ENCODE assay signal across 10 mouse cellular contexts in genomic region chr10:8801719-8802347, GRCm38 (mm10).
DNase-seq lines count a peak whose midpoint lies in the region; ATAC-seq and TF ChIP-seq lines count a peak whose summit lies in the region.
"Had no signal": no experiment of that assay in that cellular context is flagged by ENCODE, and none has a peak within 500 bp of the region (broad histone marks: within the 10 kb centered on the region; RNA-seq: fewer than 3 reads in every experiment).

No protein-coding gene starts in this region.

- H3K9ac ChIP-seq in forebrain, embryonic 11.5 days (ENCODE audit: low read length), result no peak overlapping the region
- no peak overlapping the region for H3K9ac ChIP-seq in liver, embryonic 11.5 days (ENCODE audit: low read depth, low read length)
- no peak overlapping the region for H3K9ac ChIP-seq in liver, embryonic 13.5 days

- peak overlapping the region; percentile 75; the same call in 1 of the 2 replicates for H3K27ac ChIP-seq in forebrain, embryonic 10.5 days
- H3K27ac ChIP-seq in forebrain, embryonic 11.5 days (ENCODE audit: low read depth, low read length), result no peak overlapping the region
- H3K27ac ChIP-seq in liver, embryonic 11.5 days (ENCODE audit: low read depth, low read length), result no peak overlapping the region
- H3K27ac ChIP-seq in liver, embryonic 13.5 days, result no peak overlapping the region
- peak overlapping the region; percentile 25; the same call in 1 of the 2 replicates for H3K27ac ChIP-seq in olfactory bulb, adult 2 months (ENCODE audit: insufficient read depth, low read depth, low read length)

- no peaks in the 10 kb centered on the region for H3K27me3 ChIP-seq in forebrain, embryonic 10.5 days (ENCODE audit: poor library complexity, severe bottlenecking)
- H3K27me3 ChIP-seq in forebrain, embryonic 11.5 days (ENCODE audit: control insufficient read depth, insufficient read depth, low read length), result no peaks in the 10 kb centered on the region
- H3K27me3 ChIP-seq in liver, embryonic 11.5 days (replicated peaks; ENCODE audit: control insufficient read depth, insufficient read depth, low read length), result no peaks in the 10 kb centered on the region
- H3K27me3 ChIP-seq in liver, embryonic 13.5 days, result no peaks in the 10 kb centered on the region

- no peak for TF ChIP-seq POLR2A in olfactory bulb, adult 2 months (IDR thresholded peaks at IDR 0.05; ENCODE audit: insufficient read depth, low read depth, low read length)

- TF ChIP-seq CTCF in olfactory bulb, adult 2 months (IDR thresholded peaks at IDR 0.05; ENCODE audit: insufficient read depth, low read depth, low read length), result no peak

- peaks cover 37% of the 10 kb centered on the region for H3K4me1 ChIP-seq in forebrain, embryonic 10.5 days
- H3K4me1 ChIP-seq in forebrain, embryonic 11.5 days (replicated peaks; ENCODE audit: control insufficient read depth, insufficient read depth, low read length), result peaks cover 10% of the 10 kb centered on the region; the same call in 1 of the 2 replicates
- peaks cover 19% of the 10 kb centered on the region for H3K4me1 ChIP-seq in liver, embryonic 11.5 days (replicated peaks; ENCODE audit: control insufficient read depth, insufficient read depth, low read length)
- peaks cover 31% of the 10 kb centered on the region for H3K4me1 ChIP-seq in liver, embryonic 13.5 days (replicated peaks)
- H3K4me1 ChIP-seq in olfactory bulb, adult 2 months (ENCODE audit: control insufficient read depth, insufficient read depth, low read length), result peaks cover 17% of the 10 kb centered on the region

- no peak overlapping the region for H3K4me3 ChIP-seq in forebrain, embryonic 10.5 days
- no peak overlapping the region for H3K4me3 ChIP-seq in forebrain, embryonic 11.5 days (ENCODE audit: low read depth, low read length)
- H3K4me3 ChIP-seq in liver, embryonic 11.5 days (ENCODE audit: low read depth, low read length), result no peak overlapping the region
- no peak overlapping the region for H3K4me3 ChIP-seq in liver, embryonic 13.5 days (replicated peaks)
- H3K4me3 ChIP-seq in olfactory bulb, adult 2 months (ENCODE audit: insufficient read depth, low read depth, low read length), result no peak overlapping the region

- H3K36me3 ChIP-seq in forebrain, embryonic 10.5 days (replicated peaks), result peaks cover 32% of the 10 kb centered on the region
- no peaks in the 10 kb centered on the region; the same call in 1 of the 2 replicates for H3K36me3 ChIP-seq in forebrain, embryonic 11.5 days (ENCODE audit: control insufficient read depth, insufficient read depth, low read length)
- no peaks in the 10 kb centered on the region; the same call in 1 of the 2 replicates for H3K36me3 ChIP-seq in liver, embryonic 11.5 days (ENCODE audit: control insufficient read depth, insufficient read depth, low read length)
- no peaks in the 10 kb centered on the region for H3K36me3 ChIP-seq in liver, embryonic 13.5 days

- H3K9me3 ChIP-seq in forebrain, embryonic 10.5 days, result peaks cover 9% of the 10 kb centered on the region; the same call in 1 of the 2 replicates
- H3K9me3 ChIP-seq in forebrain, embryonic 11.5 days (ENCODE audit: control insufficient read depth, low read length), result peaks cover 5% of the 10 kb centered on the region; the same call in 1 of the 2 replicates
- H3K9me3 ChIP-seq in liver, embryonic 11.5 days (ENCODE audit: control insufficient read depth, low read length), result no peaks in the 10 kb centered on the region
- no peaks in the 10 kb centered on the region for H3K9me3 ChIP-seq in liver, embryonic 13.5 days (replicated peaks)

- ATAC-seq in forebrain, embryonic 11.5 days (replicated peaks; ENCODE audit: low FRiP score), result no peak; the same call in 1 of the 2 replicates
- ATAC-seq in liver, embryonic 11.5 days (replicated peaks; ENCODE audit: low FRiP score), result peak; percentile 81
- ATAC-seq in liver, embryonic 13.5 days (ENCODE audit: low read depth), result peak; percentile 86

- DNase-seq in forebrain, embryonic 10.5 days (ENCODE audit: extremely low spot score, low spot score), result no peak
- no peak for DNase-seq in forebrain, embryonic 11.5 days (ENCODE audit: low spot score)
- no peak for DNase-seq in liver, embryonic 11.5 days (ENCODE audit: low spot score)
- no peak for DNase-seq in liver
- DNase-seq in liver, embryonic 13.5 days, result no peak
- no peak for DNase-seq in spleen, postnatal 14 days (ENCODE audit: low spot score in 2 of 2)
- no peak for DNase-seq in urinary bladder, postnatal 36 days (ENCODE audit: low spot score in 2 of 2)
- DNase-seq: adrenal gland, postnatal 14 days; kidney, postnatal 36 days had no signal

- H3K4me2 ChIP-seq in forebrain, embryonic 11.5 days (ENCODE audit: low read depth, low read length, severe bottlenecking), result no peak overlapping the region
- H3K4me2 ChIP-seq in liver, embryonic 11.5 days, result peak overlapping the region; percentile 43
- peak overlapping the region; percentile 45 for H3K4me2 ChIP-seq in liver, embryonic 13.5 days

- 77% methylated on average over 12 of the region's 12 CpGs for WGBS in forebrain, embryonic 10.5 days
- 83% methylated on average over 12 of the region's 12 CpGs for WGBS in forebrain, embryonic 11.5 days
- WGBS in liver, embryonic 11.5 days, result 46% methylated on average over 12 of the region's 12 CpGs
- 24% methylated on average over 12 of the region's 12 CpGs for WGBS in liver, embryonic 13.5 days (ENCODE audit: insufficient replicate concordance)
- 69% methylated on average over 12 of the region's 12 CpGs for WGBS in olfactory bulb, adult 2 months

Comparison
In these comparisons a context has a peak if more than half of its experiments do, and no peak if none do; other contexts are left out.
1. H3K27ac ChIP-seq: peak in forebrain, embryonic 10.5 days (single experiment) and olfactory bulb, adult 2 months (single experiment); none in forebrain, embryonic 11.5 days (single experiment), liver, embryonic 11.5 days (single experiment) and liver, embryonic 13.5 days (single experiment).